Mouse (Mus musculus): Measurements from ENCODE around the gene Bank1. TPM values are rescaled to one million over a fixed set of nuclear protein-coding genes. Genes with fewer than 3 reads are reported as not detected.
"Not testable (repeated sequence)": the region's sequence is repeated elsewhere in the genome, so short reads cannot be mapped to it uniquely, and the experiment has no call there.

Gene Bank1
- 0.38 and 0.61 TPM in 2 replicates for polyA plus RNA-seq (2015; fragmentation: Nextera tagmentation; extraction: Ambion mirVana)

GRCm38 (mm10) chr3:136325783-136326182 is at the start of gene Bank1:
Gene Bank1, minus strand, starts transcription at chr3:136326066.
- 76% methylated on average over 5 of the region's 5 CpGs for WGBS
- no peak within 1 kb of the TSS for H3K4me3 ChIP-seq
- H3K4me2 ChIP-seq = no peak within 1 kb of the TSS
- no peaks in the 10 kb centered on the region for H3K36me3 ChIP-seq
- H3K9ac ChIP-seq = no peak within 1 kb of the TSS
- ATAC-seq (ENCODE audit: low FRiP score) = no peak
- H3K9me3 ChIP-seq = no peaks in the 10 kb centered on the region
- peaks cover 12% of the 10 kb centered on the region for H3K27me3 ChIP-seq
- no peaks in the 10 kb centered on the region for H3K4me1 ChIP-seq (replicated peaks)
- no peak within 1 kb of the TSS for H3K27ac ChIP-seq

DNA sequence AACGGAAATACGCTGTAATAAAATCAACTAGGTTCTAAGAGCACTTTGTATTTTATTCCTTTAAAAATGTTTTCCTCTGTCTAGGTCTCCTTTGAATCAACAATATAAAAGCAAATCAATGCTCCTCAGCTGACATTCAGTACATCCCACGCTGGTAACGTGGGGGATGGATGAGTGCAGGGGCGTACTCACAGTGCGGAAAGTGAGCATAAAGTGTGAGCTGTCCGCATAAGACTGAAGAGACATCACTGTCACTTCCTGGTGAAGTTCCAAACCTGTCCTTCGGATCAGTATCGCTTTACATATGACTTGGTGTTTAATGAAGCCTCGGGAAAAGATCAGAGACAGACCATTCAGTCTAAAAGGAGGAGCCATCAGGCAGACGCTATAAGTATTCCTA is 44.0 kb upstream of the Bank1 start:
- H3K4me3 ChIP-seq = no peak overlapping the region

GRCm38 (mm10) chr3:136369466-136369865 is 43.6 kb upstream of the Bank1 start:
- ATAC-seq (ENCODE audit: low FRiP score) = no peak
- Histone ChIP-seq H3K27me3 (no peaks in the 10 kb centered on the region), H3K36me3 (no peaks in the 10 kb centered on the region), H3K4me2 (no peak overlapping the region), H3K9me3 (no peaks in the 10 kb centered on the region), H3K4me3 (no peak overlapping the region), H3K9ac (no peak overlapping the region), H3K4me1 (replicated peaks) (no peaks in the 10 kb centered on the region), H3K27ac (no peak overlapping the region)
- 75% methylated on average over 9 of the region's 9 CpGs for WGBS

More for the DNA sequence above, 44.0 kb upstream of the Bank1 start:
- Histone ChIP-seq H3K9ac (no peak overlapping the region), H3K4me1 (replicated peaks) (no peaks in the 10 kb centered on the region), H3K27ac (no peak overlapping the region), H3K9me3 (no peaks in the 10 kb centered on the region), H3K27me3 (no peaks in the 10 kb centered on the region), H3K36me3 (no peaks in the 10 kb centered on the region), H3K4me2 (no peak overlapping the region)
- WGBS = 82% methylated on average over 11 of the region's 11 CpGs
- no peak for ATAC-seq (ENCODE audit: low FRiP score)

DNA sequence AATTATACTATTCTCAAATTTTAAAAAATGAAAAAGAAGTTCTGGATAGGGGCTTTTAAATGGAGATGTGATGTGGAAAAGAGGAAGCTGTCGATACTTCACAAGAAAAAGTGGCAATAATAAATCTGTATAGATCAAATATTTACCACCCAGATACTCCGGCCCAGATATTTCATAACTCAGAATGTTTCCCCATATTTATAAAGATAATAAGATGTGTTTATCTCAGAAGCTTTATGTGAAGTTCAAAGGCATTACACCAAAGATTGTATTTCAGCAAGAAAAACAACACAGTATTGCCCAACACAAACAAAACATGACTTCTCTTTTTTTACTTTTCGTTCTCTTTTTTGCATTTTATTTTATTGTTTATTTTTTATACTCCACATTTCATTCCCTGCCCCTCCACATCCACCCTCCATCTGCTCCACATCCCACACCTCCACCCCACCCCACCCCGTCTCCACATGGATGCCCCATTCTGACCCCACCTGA is 42.7 kb upstream of the Bank1 start:
- no peaks in the 10 kb centered on the region for H3K9me3 ChIP-seq
- H3K4me3 ChIP-seq = no peak overlapping the region
- ATAC-seq (ENCODE audit: low FRiP score) = no peak
- no peak overlapping the region for H3K9ac ChIP-seq
- no peaks in the 10 kb centered on the region for H3K36me3 ChIP-seq
- 90% methylated on average over 4 of the region's 4 CpGs for WGBS
- H3K4me1 ChIP-seq (replicated peaks) = no peaks in the 10 kb centered on the region
- H3K27me3 ChIP-seq = no peaks in the 10 kb centered on the region
- no peak overlapping the region for H3K27ac ChIP-seq
- no peak overlapping the region for H3K4me2 ChIP-seq

GRCm38 (mm10) chr3:136349690-136350089 is 23.8 kb upstream of the Bank1 start:
- WGBS = 69% methylated on average over 7 of the region's 7 CpGs
- no peak for ATAC-seq (ENCODE audit: low FRiP score)
- H3K9ac ChIP-seq = no peak overlapping the region
- no peaks in the 10 kb centered on the region for H3K4me1 ChIP-seq (replicated peaks)
- H3K36me3 ChIP-seq = no peaks in the 10 kb centered on the region
- H3K4me2 ChIP-seq = no peak overlapping the region
- H3K27me3 ChIP-seq = no peaks in the 10 kb centered on the region
- no peaks in the 10 kb centered on the region for H3K9me3 ChIP-seq
- no peak overlapping the region for H3K4me3 ChIP-seq
- H3K27ac ChIP-seq = no peak overlapping the region

GRCm38 (mm10) chr3:136348611-136349010 is 22.7 kb upstream of the Bank1 start:
- Histone ChIP-seq H3K27ac (no peak overlapping the region), H3K9me3 (no peaks in the 10 kb centered on the region), H3K4me2 (no peak overlapping the region), H3K4me1 (replicated peaks) (no peaks in the 10 kb centered on the region), H3K36me3 (no peaks in the 10 kb centered on the region), H3K9ac (no peak overlapping the region), H3K27me3 (no peaks in the 10 kb centered on the region), H3K4me3 (no peak overlapping the region)
- WGBS = 50% methylated on average over 1 of the region's 1 CpGs
- no peak for ATAC-seq (ENCODE audit: low FRiP score)

DNA sequence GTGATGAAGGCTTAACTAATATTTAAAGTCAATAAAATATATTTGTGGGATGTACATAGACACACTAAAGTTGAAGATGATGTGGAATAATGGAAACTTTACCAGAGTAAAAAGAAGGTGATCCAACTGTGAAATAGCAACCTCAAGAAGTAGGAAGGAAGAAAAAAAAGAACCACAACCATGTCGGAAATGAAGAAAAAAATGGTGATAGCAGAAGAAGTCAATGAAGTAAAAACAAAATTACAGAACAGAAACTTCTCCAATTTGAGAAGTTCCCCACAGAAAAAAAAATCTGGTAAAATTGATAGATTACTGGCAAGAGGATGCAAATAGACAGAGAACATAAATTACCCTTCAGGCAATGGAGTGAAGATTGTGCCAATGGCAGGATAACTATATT is 21.4 kb upstream of the Bank1 start:
- ATAC-seq (ENCODE audit: low FRiP score) = no peak
- H3K27me3 ChIP-seq = no peaks in the 10 kb centered on the region
- 89% methylated on average over 1 of the region's 1 CpGs for WGBS
- no peaks in the 10 kb centered on the region for H3K36me3 ChIP-seq
- no peak overlapping the region for H3K4me3 ChIP-seq
- no peaks in the 10 kb centered on the region for H3K4me1 ChIP-seq (replicated peaks)
- no peak overlapping the region for H3K27ac ChIP-seq
- no peak overlapping the region for H3K4me2 ChIP-seq
- no peak overlapping the region for H3K9ac ChIP-seq
- H3K9me3 ChIP-seq = no peaks in the 10 kb centered on the region

DNA sequence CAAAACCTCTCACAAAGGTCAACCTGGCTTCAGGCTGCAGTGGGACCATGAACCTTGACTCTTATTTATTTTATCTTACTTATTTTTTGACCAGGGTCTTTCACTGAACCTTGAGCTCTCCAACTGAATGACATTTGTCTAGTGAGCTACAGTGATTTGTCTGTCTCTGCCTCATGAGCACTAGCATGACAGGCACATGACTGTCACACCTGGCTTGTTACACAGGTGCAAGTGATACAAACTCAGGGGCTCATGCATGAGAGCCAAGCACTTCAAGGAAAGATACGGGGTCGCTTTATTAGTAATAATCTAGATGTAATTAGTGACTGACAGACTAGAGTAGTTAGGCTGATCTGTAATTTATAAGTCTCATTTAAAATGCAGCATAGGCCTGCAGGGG is 16.0 kb upstream of the Bank1 start:
- no peak overlapping the region for H3K4me3 ChIP-seq
- H3K4me1 ChIP-seq (replicated peaks) = no peaks in the 10 kb centered on the region
- ATAC-seq (ENCODE audit: low FRiP score) = no peak
- H3K9me3 ChIP-seq = no peaks in the 10 kb centered on the region
- no peak overlapping the region for H3K27ac ChIP-seq
- no peaks in the 10 kb centered on the region for H3K27me3 ChIP-seq
- no peak overlapping the region for H3K9ac ChIP-seq
- 73% methylated on average over 2 of the region's 2 CpGs for WGBS
- H3K36me3 ChIP-seq = no peaks in the 10 kb centered on the region
- no peak overlapping the region for H3K4me2 ChIP-seq

GRCm38 (mm10) chr3:136339896-136340295 is 14.0 kb upstream of the Bank1 start:
- H3K9me3 ChIP-seq = no peaks in the 10 kb centered on the region
- no peak for ATAC-seq (ENCODE audit: low FRiP score)
- 85% methylated on average over 2 of the region's 2 CpGs for WGBS

DNA sequence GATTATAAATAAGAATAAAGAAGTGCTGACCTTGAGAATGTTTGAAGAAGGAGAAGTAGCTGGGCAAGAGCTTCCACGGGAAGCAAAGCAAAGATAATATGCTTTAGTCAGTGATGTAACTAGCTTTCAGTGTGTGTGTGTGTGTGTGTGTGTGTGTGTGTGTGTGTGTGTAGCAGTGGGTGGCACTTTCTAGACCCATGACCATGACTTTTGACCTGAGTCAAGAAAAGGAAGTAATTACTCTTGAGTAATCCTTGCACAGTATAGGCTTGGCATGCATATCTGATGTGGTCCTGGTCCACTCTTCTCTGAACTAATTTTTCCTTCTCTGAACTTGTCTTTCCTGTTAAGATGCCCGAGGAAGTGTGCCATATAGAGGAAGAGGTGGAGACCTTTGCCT is 5.3 kb upstream of the Bank1 start:
- 76% methylated on average over 2 of the region's 2 CpGs for WGBS
- ATAC-seq (ENCODE audit: low FRiP score) = no peak
- no peaks in the 10 kb centered on the region for H3K36me3 ChIP-seq

More at GRCm38 (mm10) chr3:136339896-136340295, 14.0 kb upstream of the Bank1 start:
- Histone ChIP-seq H3K4me1 (replicated peaks) (no peaks in the 10 kb centered on the region), H3K27ac (no peak overlapping the region), H3K4me3 (no peak overlapping the region), H3K4me2 (no peak overlapping the region), H3K36me3 (no peaks in the 10 kb centered on the region), H3K27me3 (0 out of 2 replicates have a peak, but pooled peaks cover 5% of the 10 kb centered on the region), H3K9ac (no peak overlapping the region)

DNA sequence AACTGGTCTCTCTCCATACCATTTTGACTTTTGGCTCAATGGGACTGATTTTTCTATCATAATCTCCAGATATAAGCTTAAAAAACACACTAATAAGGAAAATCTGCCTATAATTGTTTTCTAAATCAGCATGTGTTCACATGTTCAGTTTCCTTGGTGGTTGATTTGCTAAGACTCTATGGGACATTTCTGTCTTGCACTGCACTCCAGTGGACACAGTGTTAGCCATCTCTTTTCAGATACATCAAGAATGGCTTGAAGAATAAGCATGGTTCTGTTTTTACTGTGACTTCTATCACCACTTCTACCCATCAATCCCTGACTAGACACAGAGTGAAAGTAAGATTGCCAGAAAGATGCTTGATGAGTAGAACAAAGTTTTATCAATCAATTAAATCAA is 4.2 kb upstream of the Bank1 start:
- no peaks in the 10 kb centered on the region; the same call in 1 of the 2 replicates for H3K9me3 ChIP-seq
- H3K4me1 ChIP-seq (replicated peaks) = no peaks in the 10 kb centered on the region
- peaks cover 24% of the 10 kb centered on the region for H3K27me3 ChIP-seq
- no peak overlapping the region for H3K27ac ChIP-seq
- no peak for ATAC-seq (ENCODE audit: low FRiP score)
- H3K9ac ChIP-seq = no peak overlapping the region
- no peak overlapping the region for H3K4me3 ChIP-seq
- no peaks in the 10 kb centered on the region for H3K36me3 ChIP-seq
- no peak overlapping the region for H3K4me2 ChIP-seq

More for the DNA sequence above, 5.3 kb upstream of the Bank1 start:
- H3K9me3 ChIP-seq = no peaks in the 10 kb centered on the region; the same call in 1 of the 2 replicates
- no peak overlapping the region for H3K4me2 ChIP-seq
- H3K4me3 ChIP-seq = no peak overlapping the region
- peaks cover 20% of the 10 kb centered on the region for H3K27me3 ChIP-seq
- H3K4me1 ChIP-seq (replicated peaks) = no peaks in the 10 kb centered on the region
- H3K27ac ChIP-seq = no peak overlapping the region
- H3K9ac ChIP-seq = no peak overlapping the region

GRCm38 (mm10) chr3:136329133-136329532 is 3.3 kb upstream of the Bank1 start:
- Histone ChIP-seq H3K4me1 (replicated peaks) (no peaks in the 10 kb centered on the region), H3K9ac (no peak overlapping the region), H3K36me3 (no peaks in the 10 kb centered on the region), H3K4me3 (no peak overlapping the region), H3K4me2 (no peak overlapping the region), H3K27me3 (peaks cover 27% of the 10 kb centered on the region), H3K9me3 (no peaks in the 10 kb centered on the region; the same call in 1 of the 2 replicates), H3K27ac (no peak overlapping the region)
- ATAC-seq (ENCODE audit: low FRiP score) = no peak
- 43% methylated on average over 6 of the region's 6 CpGs for WGBS

- peaks cover 12% of the 10 kb centered on the region for H3K27me3 ChIP-seq
- not testable (repeated sequence) for ATAC-seq (ENCODE audit: low FRiP score); H3K27ac ChIP-seq; H3K36me3 ChIP-seq; H3K9ac ChIP-seq; H3K4me1 ChIP-seq (replicated peaks); H3K9me3 ChIP-seq; H3K4me3 ChIP-seq; H3K4me2 ChIP-seq
- 97% methylated on average over 6 of the region's 6 CpGs for WGBS
These were observed 1.1 kb downstream of the Bank1 start for GRCm38 (mm10) chr3:136324716-136325115.
